Mouse (Mus musculus) naive thymus-derived CD4-positive, alpha-beta T cell, adult 5 months (primary cell): ENCODE results near the gene Trim26. TPM values are rescaled to one million over a fixed set of nuclear protein-coding genes. Genes with fewer than 3 reads are reported as not detected.

Experiments used
- polyA plus RNA-seq: library from polyadenylated mRNA; unstranded; fragments of 100-300 nt; shearing (Covaris generic); gene quantifications from one replicate; pipeline ENCODE4 v1.2.1, GENCODE M21; 2017

The Trim26 gene
- 141 TPM for polyA plus RNA-seq

DNA sequence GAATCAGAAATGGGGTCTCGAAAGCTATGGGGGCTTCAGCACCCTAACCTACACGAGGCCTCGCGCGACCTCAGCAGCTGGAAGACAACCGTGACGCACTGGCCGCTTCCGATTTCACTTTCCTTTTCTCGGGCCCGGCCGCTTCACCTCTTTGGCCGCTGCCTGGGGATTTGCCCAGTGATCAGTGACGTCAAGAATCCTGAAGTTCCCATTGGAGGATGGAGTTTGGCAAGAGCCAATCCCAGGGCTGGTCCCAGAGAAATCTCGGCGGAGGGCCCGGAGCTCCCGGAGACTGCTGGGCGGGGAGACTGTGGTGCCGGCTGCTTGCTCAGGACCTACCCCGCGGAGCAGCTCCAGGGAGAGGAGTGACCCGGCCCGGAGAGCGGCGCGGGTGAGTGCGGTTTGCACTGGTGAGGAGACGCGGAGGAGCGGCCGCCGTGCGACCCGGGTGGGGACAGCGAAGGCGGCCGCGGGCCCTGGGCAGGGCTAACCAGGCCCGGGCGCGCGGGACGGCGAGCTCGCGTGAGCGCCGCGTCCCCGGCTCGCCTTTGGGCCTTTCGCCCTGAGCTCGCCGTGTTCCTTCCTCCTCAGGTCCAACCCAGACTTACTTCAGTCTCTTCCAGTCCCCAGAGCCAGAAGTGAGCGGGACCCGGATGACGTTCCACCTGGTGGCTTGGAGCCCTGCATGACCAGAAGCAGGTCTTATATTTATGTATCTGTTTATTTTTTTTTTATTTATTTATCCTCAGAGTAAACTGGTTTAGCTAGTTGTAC lies at the start of gene Trim26:
Trim26 (plus strand) TSS at position 261 of the 774 bp plus-strand sequence.

DNA sequence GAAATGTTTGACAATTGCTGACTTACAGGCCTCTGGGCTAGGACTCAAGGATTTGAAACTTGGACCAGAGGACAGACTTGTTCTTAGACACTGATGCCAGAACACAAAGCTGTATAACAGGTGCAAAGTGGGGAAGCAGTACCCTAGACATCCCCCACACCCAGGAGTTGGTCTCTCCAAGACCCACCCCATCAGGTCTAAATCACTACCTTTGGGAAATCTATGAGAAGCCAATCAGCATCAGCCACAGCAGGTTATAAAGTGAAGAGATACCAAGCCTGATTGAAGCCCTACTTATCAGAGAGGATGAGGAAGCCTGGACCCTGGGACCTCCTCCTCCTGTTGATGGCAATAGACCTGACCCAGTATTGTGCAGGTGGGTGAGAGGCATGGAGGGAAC lies 25.1 kb upstream of the Trim26 start, which contains the start of gene H2-M10.6:
H2-M10.6 (plus strand) TSS at position 301 of the 400 bp plus-strand sequence.

DNA sequence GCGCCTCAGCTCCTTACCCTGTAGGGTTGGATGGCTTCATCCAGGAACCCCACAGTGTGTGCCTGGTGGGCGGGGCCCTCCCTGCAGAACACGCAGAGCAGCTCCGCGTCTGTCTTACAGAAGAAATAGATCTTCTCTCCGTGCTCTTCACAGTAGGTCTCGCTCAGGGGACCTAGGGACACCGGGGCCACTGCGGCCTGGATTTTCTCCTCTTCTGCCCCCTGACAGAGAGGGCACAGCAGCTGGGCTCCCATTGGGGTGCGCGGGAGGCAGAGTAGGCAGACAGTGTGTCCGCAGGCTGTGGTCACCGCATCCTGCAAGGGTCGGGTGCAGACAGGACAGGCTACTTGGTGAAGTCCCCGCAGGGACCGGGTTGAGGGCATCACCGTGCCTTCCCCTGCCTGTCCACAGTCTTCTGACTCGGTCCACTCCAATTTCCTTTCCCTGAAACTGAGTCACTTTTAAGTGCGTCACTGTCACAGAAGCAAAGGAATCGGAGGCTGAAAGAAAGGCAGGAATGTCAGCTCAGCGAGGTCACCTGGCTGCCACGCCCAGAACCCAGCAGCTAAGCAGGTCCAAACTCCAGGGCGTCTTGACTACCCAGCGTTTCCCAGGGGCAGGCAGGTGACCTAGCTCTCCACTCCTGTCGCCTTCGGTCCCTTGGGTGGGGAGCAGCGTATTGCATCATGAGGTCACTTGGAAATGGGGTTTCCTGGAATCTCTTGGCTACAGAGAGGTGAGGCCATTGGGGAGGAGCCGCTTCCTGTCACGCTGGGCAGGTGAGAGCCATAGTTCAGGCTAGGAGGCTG lies 30.0 kb downstream of the Trim26 start, which contains the start of gene Trim15:
Trim15 (minus strand) TSS at position 492 of the 809 bp plus-strand sequence.

DNA sequence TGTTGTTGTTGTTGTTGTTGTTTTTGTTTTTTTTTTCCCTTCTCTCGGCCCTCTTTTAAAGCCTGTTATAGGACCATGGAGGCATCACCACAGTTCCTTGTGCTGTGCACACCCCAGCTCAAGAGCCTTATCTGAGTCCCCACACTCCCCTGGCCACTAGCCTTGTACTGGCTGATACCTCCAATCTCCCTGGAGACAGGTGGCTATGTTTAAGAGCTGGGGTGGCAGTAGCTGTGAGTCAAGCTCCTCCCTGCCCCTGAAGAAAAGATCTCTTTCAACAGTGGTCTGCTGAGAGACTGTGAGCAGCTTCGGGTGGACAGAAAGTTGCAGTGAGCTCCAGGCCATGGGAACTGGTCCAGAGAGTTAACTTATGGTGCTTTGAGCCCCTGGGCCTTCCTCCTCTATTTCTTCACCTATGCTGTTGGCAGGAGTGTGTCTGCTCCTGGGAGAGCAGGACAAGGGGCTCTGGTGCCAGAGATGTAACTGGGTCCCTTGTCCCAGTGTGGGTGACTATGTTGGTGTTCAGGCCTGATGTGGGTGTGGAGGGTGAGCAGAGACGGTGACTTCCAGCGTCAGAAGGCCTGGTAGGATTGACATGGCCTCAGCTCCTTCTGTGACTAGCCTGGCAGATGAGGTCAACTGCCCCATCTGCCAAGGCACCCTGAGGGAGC lies 32.5 kb downstream of the Trim26 start, which contains the start of gene Trim10:
Trim10 (plus strand) TSS at position 291 of the 671 bp plus-strand sequence.

DNA sequence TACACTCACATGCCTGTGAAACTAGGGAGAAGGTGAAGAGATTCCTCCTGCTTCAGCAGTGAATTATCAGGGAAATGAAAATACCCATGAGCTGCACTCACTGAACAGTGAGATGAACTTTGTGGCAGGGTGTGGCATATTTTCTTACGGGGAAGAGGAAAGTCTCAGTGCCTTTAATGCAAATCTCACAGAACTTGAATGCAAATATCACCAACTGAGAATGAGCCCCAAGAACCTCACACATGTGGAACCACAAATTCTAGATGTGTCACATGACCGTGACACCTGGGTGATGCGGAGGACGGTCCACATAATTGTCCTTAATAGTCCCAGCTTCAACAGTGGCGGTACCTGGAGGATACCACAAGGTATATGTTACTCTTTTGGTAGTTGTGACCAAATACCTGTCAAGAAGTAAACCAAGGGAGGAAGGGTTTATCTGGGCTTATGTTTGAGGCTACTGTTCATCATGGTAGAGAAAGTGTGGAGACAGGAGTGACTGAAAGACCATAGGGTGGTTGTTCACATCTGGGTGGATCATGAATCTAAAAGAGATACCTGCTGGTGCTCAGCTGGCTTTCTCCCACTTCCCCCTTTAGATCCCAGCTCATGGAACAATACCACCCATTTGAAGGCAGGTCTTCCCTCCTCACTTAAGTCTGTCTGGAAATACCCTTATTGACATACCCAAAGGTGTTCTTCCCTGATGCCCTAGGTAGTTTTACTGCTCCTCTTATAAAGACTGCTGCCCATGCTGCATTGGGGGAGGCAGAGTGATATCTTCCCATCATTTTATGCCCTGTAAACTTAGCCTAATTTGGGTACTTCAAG lies 53.4 kb downstream of the Trim26 start, which contains the start of gene Trim40:
Trim40 (minus strand) TSS at position 51 of the 831 bp plus-strand sequence.

DNA sequence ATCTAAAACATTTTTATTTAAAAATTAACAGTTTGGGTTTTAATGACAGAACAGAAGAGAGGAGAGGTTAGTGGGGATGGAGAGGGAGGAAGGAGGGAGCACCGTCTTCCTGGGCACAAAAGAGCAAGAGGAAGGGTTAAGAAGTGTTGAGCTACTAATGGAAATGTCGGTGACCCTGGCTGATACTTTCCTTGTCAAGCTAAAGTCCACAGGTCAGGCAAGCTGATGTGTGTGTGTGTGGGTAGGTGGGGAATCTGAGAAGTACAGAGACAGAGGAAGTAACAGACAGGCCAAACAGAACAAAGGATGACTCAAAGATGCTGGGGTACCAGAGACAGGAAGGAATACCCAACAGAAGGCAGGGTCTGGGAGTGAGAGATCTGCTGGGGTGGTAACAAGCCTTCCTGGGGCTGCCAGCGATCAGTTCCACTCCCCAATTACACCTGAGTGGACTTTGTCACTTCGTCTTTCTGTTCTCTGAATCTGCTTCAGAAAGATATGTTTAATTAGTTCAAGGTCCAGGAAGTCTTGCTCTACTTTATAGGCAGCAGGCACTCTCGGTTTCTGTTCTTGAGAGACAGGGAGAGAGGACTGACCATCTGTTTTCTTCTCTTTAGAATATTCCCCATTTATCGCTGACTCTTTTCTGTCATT lies 60.7 kb downstream of the Trim26 start, which contains the start of gene Trim31:
Trim31 (plus strand) TSS at position 567 of the 654 bp plus-strand sequence.

Other genes starting within 250 kb of the Trim26 start
- gene H2-M9, start 194.5 kb upstream of the Trim26 start, polyA plus RNA-seq = not detected
- gene H2-M1, start 164.9 kb upstream of the Trim26 start, polyA plus RNA-seq = not detected
- not detected for gene H2-M10.5, start 64.2 kb upstream of the Trim26 start, polyA plus RNA-seq
- not detected for gene H2-M10.6, start 25.0 kb upstream of the Trim26 start, polyA plus RNA-seq
- gene Trim15, start 30.1 kb downstream of the Trim26 start, polyA plus RNA-seq = 0.26 TPM
- not detected for gene Trim10, start 32.4 kb downstream of the Trim26 start, polyA plus RNA-seq
- gene Trim40, start 53.0 kb downstream of the Trim26 start, polyA plus RNA-seq = not detected
- gene Trim31, start 61.0 kb downstream of the Trim26 start, polyA plus RNA-seq = not detected
- gene Rnf39, start 105.8 kb downstream of the Trim26 start, polyA plus RNA-seq = 0.53 TPM
- 108 TPM for gene Ppp1r11, start 114.6 kb downstream of the Trim26 start, polyA plus RNA-seq
- gene Znrd1, start 121.4 kb downstream of the Trim26 start, polyA plus RNA-seq = 99.8 TPM
- gene Znrd1as, start 121.5 kb downstream of the Trim26 start, polyA plus RNA-seq = 1.2 TPM
- not detected for gene 2410137M14Rik, start 144.1 kb downstream of the Trim26 start, polyA plus RNA-seq
- gene H2-M5, start 152.4 kb downstream of the Trim26 start, polyA plus RNA-seq = not detected
- not detected for gene Zfp57, start 164.0 kb downstream of the Trim26 start, polyA plus RNA-seq
- not detected for gene Mog, start 186.3 kb downstream of the Trim26 start, polyA plus RNA-seq
- 15.7 TPM for gene Gabbr1, start 208.8 kb downstream of the Trim26 start, polyA plus RNA-seq